Mouse (Mus musculus): ENCODE results near the gene Arid1b. TPM values are rescaled to one million over a fixed set of nuclear protein-coding genes. Genes with fewer than 3 reads are reported as not detected.

Arid1b gene
- total RNA-seq, 1 experiment = 9.2 TPM

GRCm38 (mm10) chr17:5185501-5185900 is 191.4 kb downstream of the Arid1b start:
- Histone ChIP-seq H3K36me3 (ENCODE audit: control insufficient read depth, insufficient read depth, low read length, poor library complexity, severe bottlenecking) (no peaks in the 10 kb centered on the region), H3K27ac (ENCODE audit: insufficient read depth, low read depth, low read length, poor library complexity, severe bottlenecking) (no peak overlapping the region), H3K9ac (ENCODE audit: insufficient read depth, low read depth, low read length, poor library complexity, severe bottlenecking) (no peak overlapping the region), H3K9me3 (ENCODE audit: control insufficient read depth, insufficient read depth, low read depth, low read length) (no peaks in the 10 kb centered on the region), H3K4me1 (ENCODE audit: control insufficient read depth in 2 of 2, insufficient read depth in 2 of 2, low read length in 2 of 2, poor library complexity in 1 of 2) (no peaks in the 10 kb centered on the region), H3K4me3 (ENCODE audit: insufficient read depth in 1 of 2, low read depth in 1 of 2, low read length in 2 of 2, poor library complexity in 1 of 2, severe bottlenecking in 1 of 2) (no peak overlapping the region)
- in situ Hi-C loops (cut with MboI; ENCODE audit: low sequenced_read_pairs in 2 of 2, unreplicated experiment in 2 of 2) = no loop called here
- DNase-seq (ENCODE audit: low read depth, low spot score) = no peak
- TF ChIP-seq CHD2 (IDR thresholded peaks at IDR 0.05; ENCODE audit: low read depth, low read length) (no peak), HCFC1 (IDR thresholded peaks at IDR 0.05; ENCODE audit: borderline replicate concordance, insufficient read depth, low read length) (no peak), ZNF384 (IDR thresholded peaks at IDR 0.05; ENCODE audit: low read depth, low read length) (no peak), ZC3H11A (IDR thresholded peaks at IDR 0.05; ENCODE audit: borderline replicate concordance, low read depth, low read length) (no peak), MAFK (IDR thresholded peaks at IDR 0.05; ENCODE audit: insufficient read depth, low read depth, low read length) (no peak)

- Histone ChIP-seq H3K4me3 (ENCODE audit: insufficient read depth in 1 of 2, low read depth in 1 of 2, low read length in 2 of 2, poor library complexity in 1 of 2, severe bottlenecking in 1 of 2) (no peak overlapping the region), H3K36me3 (ENCODE audit: control insufficient read depth, insufficient read depth, low read length, poor library complexity, severe bottlenecking) (no peaks in the 10 kb centered on the region), H3K9me3 (ENCODE audit: control insufficient read depth, insufficient read depth, low read depth, low read length) (no peaks in the 10 kb centered on the region), H3K4me1 (ENCODE audit: control insufficient read depth in 2 of 2, insufficient read depth in 2 of 2, low read length in 2 of 2, poor library complexity in 1 of 2) (no peaks in the 10 kb centered on the region), H3K9ac (ENCODE audit: insufficient read depth, low read depth, low read length, poor library complexity, severe bottlenecking) (no peak overlapping the region), H3K27ac (ENCODE audit: insufficient read depth, low read depth, low read length, poor library complexity, severe bottlenecking) (no peak overlapping the region)
- DNase-seq (ENCODE audit: low read depth, low spot score) = no peak
- TF ChIP-seq HCFC1 (IDR thresholded peaks at IDR 0.05; ENCODE audit: borderline replicate concordance, insufficient read depth, low read length) = no peak
- no peak for TF ChIP-seq MAFK (IDR thresholded peaks at IDR 0.05; ENCODE audit: insufficient read depth, low read depth, low read length)
- no peak for TF ChIP-seq ZNF384 (IDR thresholded peaks at IDR 0.05; ENCODE audit: low read depth, low read length)
- no peak for TF ChIP-seq CHD2 (IDR thresholded peaks at IDR 0.05; ENCODE audit: low read depth, low read length)
- no peak for TF ChIP-seq ZC3H11A (IDR thresholded peaks at IDR 0.05; ENCODE audit: borderline replicate concordance, low read depth, low read length)
- in situ Hi-C loops (cut with MboI; ENCODE audit: low sequenced_read_pairs in 2 of 2, unreplicated experiment in 2 of 2) = no loop called here
These were observed 193.4 kb downstream of the Arid1b start for GRCm38 (mm10) chr17:5187546-5187945.

- H3K36me3 ChIP-seq (ENCODE audit: control insufficient read depth, insufficient read depth, low read length, poor library complexity, severe bottlenecking) = no peaks in the 10 kb centered on the region
- H3K4me1 ChIP-seq (ENCODE audit: control insufficient read depth in 2 of 2, insufficient read depth in 2 of 2, low read length in 2 of 2, poor library complexity in 1 of 2) = no peaks in the 10 kb centered on the region
- no peak overlapping the region for H3K27ac ChIP-seq (ENCODE audit: insufficient read depth, low read depth, low read length, poor library complexity, severe bottlenecking)
- TF ChIP-seq CHD2 (IDR thresholded peaks at IDR 0.05; ENCODE audit: low read depth, low read length) (no peak), ZC3H11A (IDR thresholded peaks at IDR 0.05; ENCODE audit: borderline replicate concordance, low read depth, low read length) (no peak), ZNF384 (IDR thresholded peaks at IDR 0.05; ENCODE audit: low read depth, low read length) (no peak), HCFC1 (IDR thresholded peaks at IDR 0.05; ENCODE audit: borderline replicate concordance, insufficient read depth, low read length) (no peak), MAFK (IDR thresholded peaks at IDR 0.05; ENCODE audit: insufficient read depth, low read depth, low read length) (no peak)
- H3K9ac ChIP-seq (ENCODE audit: insufficient read depth, low read depth, low read length, poor library complexity, severe bottlenecking) = no peak overlapping the region
- DNase-seq (ENCODE audit: low read depth, low spot score) = no peak
- in situ Hi-C loops (cut with MboI; ENCODE audit: low sequenced_read_pairs in 2 of 2, unreplicated experiment in 2 of 2) = no loop called here
- no peaks in the 10 kb centered on the region for H3K9me3 ChIP-seq (ENCODE audit: control insufficient read depth, insufficient read depth, low read depth, low read length)
- no peak overlapping the region for H3K4me3 ChIP-seq (ENCODE audit: insufficient read depth in 1 of 2, low read depth in 1 of 2, low read length in 2 of 2, poor library complexity in 1 of 2, severe bottlenecking in 1 of 2)
These were observed 194.3 kb downstream of the Arid1b start for GRCm38 (mm10) chr17:5188400-5188799.

- peak overlapping the region; percentile 93 for H3K9ac ChIP-seq (ENCODE audit: insufficient read depth, low read depth, low read length, poor library complexity, severe bottlenecking)
- peak; percentile 95 for TF ChIP-seq MAFK (IDR thresholded peaks at IDR 0.05; ENCODE audit: insufficient read depth, low read depth, low read length)
- no peak for TF ChIP-seq ZC3H11A (IDR thresholded peaks at IDR 0.05; ENCODE audit: borderline replicate concordance, low read depth, low read length)
- TF ChIP-seq HCFC1 (IDR thresholded peaks at IDR 0.05; ENCODE audit: borderline replicate concordance, insufficient read depth, low read length) = peak; percentile 58; the same call in 1 of the 2 replicates
- TF ChIP-seq CHD2 (IDR thresholded peaks at IDR 0.05; ENCODE audit: low read depth, low read length) = no peak
- no peak for TF ChIP-seq ZNF384 (IDR thresholded peaks at IDR 0.05; ENCODE audit: low read depth, low read length)
- in situ Hi-C loops (cut with MboI; ENCODE audit: low sequenced_read_pairs in 2 of 2, unreplicated experiment in 2 of 2) = no loop called here
- peak overlapping the region; percentile 76 to 77 for H3K4me3 ChIP-seq (ENCODE audit: insufficient read depth in 1 of 2, low read depth in 1 of 2, low read length in 2 of 2, poor library complexity in 1 of 2, severe bottlenecking in 1 of 2)
- H3K4me1 ChIP-seq (ENCODE audit: control insufficient read depth in 2 of 2, insufficient read depth in 2 of 2, low read length in 2 of 2, poor library complexity in 1 of 2) = no peaks in the 10 kb centered on the region
- no peaks in the 10 kb centered on the region for H3K36me3 ChIP-seq (ENCODE audit: control insufficient read depth, insufficient read depth, low read length, poor library complexity, severe bottlenecking)
- no peaks in the 10 kb centered on the region for H3K9me3 ChIP-seq (ENCODE audit: control insufficient read depth, insufficient read depth, low read depth, low read length)
- peak; percentile 85 for DNase-seq (ENCODE audit: low read depth, low spot score)
- H3K27ac ChIP-seq (ENCODE audit: insufficient read depth, low read depth, low read length, poor library complexity, severe bottlenecking) = peak overlapping the region; percentile 98
These were observed 195.6 kb downstream of the Arid1b start for GRCm38 (mm10) chr17:5189551-5190351.

All from ES-E14 (cell line).